Mouse (Mus musculus): ENCODE data around the gene Rpl11. TPM values are rescaled to one million over a fixed set of nuclear protein-coding genes. Genes with fewer than 3 reads are reported as not detected.
"Not testable (repeated sequence)": the region's sequence is repeated elsewhere in the genome, so short reads cannot be mapped to it uniquely, and the experiment has no call there.

The Rpl11 gene
- polyA plus RNA-seq, 1 experiment from 2014 or later, result 211 TPM

GRCm38 (mm10) chr4:136078649-136079048 is 25.4 kb upstream of the Rpl11 start:
- WGBS, result 43% methylated on average over 2 of the region's 2 CpGs
- H3K4me2 ChIP-seq (ENCODE audit: low read depth, low read length), result no peak overlapping the region
- no peaks in the 10 kb centered on the region for H3K36me3 ChIP-seq (ENCODE audit: control insufficient read depth, insufficient read depth)
- H3K4me3 ChIP-seq (ENCODE audit: low read length), result no peak overlapping the region
- no peak for ATAC-seq (replicated peaks; ENCODE audit: extremely low read depth, insufficient read depth, low FRiP score)
- H3K9ac ChIP-seq (ENCODE audit: low read length), result no peak overlapping the region
- H3K27me3 ChIP-seq (ENCODE audit: control insufficient read depth, insufficient read depth, low read length), result peaks cover 28% of the 10 kb centered on the region
- no peak overlapping the region for H3K27ac ChIP-seq (ENCODE audit: low read length)
- H3K4me1 ChIP-seq (ENCODE audit: control insufficient read depth, insufficient read depth, low read length), result peaks cover 8% of the 10 kb centered on the region; the same call in 1 of the 2 replicates
- H3K9me3 ChIP-seq (replicated peaks; ENCODE audit: control insufficient read depth, low read length), result no peaks in the 10 kb centered on the region

GRCm38 (mm10) chr4:136076776-136077538 is 23.7 kb upstream of the Rpl11 start:
- Histone ChIP-seq H3K4me1 (ENCODE audit: control insufficient read depth, insufficient read depth, low read length) (peaks cover 6% of the 10 kb centered on the region; the same call in 1 of the 2 replicates), H3K9me3 (replicated peaks; ENCODE audit: control insufficient read depth, low read length) (no peaks in the 10 kb centered on the region), H3K4me3 (ENCODE audit: low read length) (no peak overlapping the region), H3K27ac (ENCODE audit: low read length) (no peak overlapping the region), H3K4me2 (ENCODE audit: low read depth, low read length) (no peak overlapping the region), H3K36me3 (ENCODE audit: control insufficient read depth, insufficient read depth) (no peaks in the 10 kb centered on the region), H3K27me3 (ENCODE audit: control insufficient read depth, insufficient read depth, low read length) (peaks cover 22% of the 10 kb centered on the region), H3K9ac (ENCODE audit: low read length) (no peak overlapping the region)
- ATAC-seq (replicated peaks; ENCODE audit: extremely low read depth, insufficient read depth, low FRiP score), result no peak
- 59% methylated on average over 14 of the region's 15 CpGs for WGBS

GRCm38 (mm10) chr4:136071178-136071714 is 18.0 kb upstream of the Rpl11 start:
- no peak overlapping the region for H3K27ac ChIP-seq (ENCODE audit: low read length)

GRCm38 (mm10) chr4:136070592-136070991 is 17.4 kb upstream of the Rpl11 start:
- Histone ChIP-seq H3K4me3 (ENCODE audit: low read length) (no peak overlapping the region), H3K27ac (ENCODE audit: low read length) (peak overlapping the region; percentile 14; the same call in 1 of the 2 replicates), H3K36me3 (ENCODE audit: control insufficient read depth, insufficient read depth) (no peaks in the 10 kb centered on the region), H3K4me2 (ENCODE audit: low read depth, low read length) (no peak overlapping the region; the same call in 1 of the 2 replicates), H3K4me1 (ENCODE audit: control insufficient read depth, insufficient read depth, low read length) (peaks cover 9% of the 10 kb centered on the region), H3K9me3 (replicated peaks; ENCODE audit: control insufficient read depth, low read length) (no peaks in the 10 kb centered on the region), H3K9ac (ENCODE audit: low read length) (no peak overlapping the region), H3K27me3 (ENCODE audit: control insufficient read depth, insufficient read depth, low read length) (peaks cover 3% of the 10 kb centered on the region; the same call in 1 of the 2 replicates)
- ATAC-seq (replicated peaks; ENCODE audit: extremely low read depth, insufficient read depth, low FRiP score), result 0 out of 2 replicates have a peak, but pooled peaks have one; percentile 7
- 49% methylated on average over 6 of the region's 6 CpGs for WGBS

More at GRCm38 (mm10) chr4:136071178-136071714, 18.0 kb upstream of the Rpl11 start:
- Histone ChIP-seq H3K4me2 (ENCODE audit: low read depth, low read length) (peak overlapping the region; percentile 45), H3K4me3 (ENCODE audit: low read length) (peak overlapping the region; percentile 14; the same call in 1 of the 2 replicates), H3K9ac (ENCODE audit: low read length) (no peak overlapping the region; the same call in 1 of the 2 replicates), H3K9me3 (replicated peaks; ENCODE audit: control insufficient read depth, low read length) (no peaks in the 10 kb centered on the region), H3K36me3 (ENCODE audit: control insufficient read depth, insufficient read depth) (no peaks in the 10 kb centered on the region), H3K27me3 (ENCODE audit: control insufficient read depth, insufficient read depth, low read length) (peaks cover 3% of the 10 kb centered on the region; the same call in 1 of the 2 replicates), H3K4me1 (ENCODE audit: control insufficient read depth, insufficient read depth, low read length) (peaks cover 9% of the 10 kb centered on the region)
- peak; percentile 71 for ATAC-seq (replicated peaks; ENCODE audit: extremely low read depth, insufficient read depth, low FRiP score)
- WGBS, result 6% methylated on average over 15 of the region's 15 CpGs

GRCm38 (mm10) chr4:136069954-136070353 is 16.7 kb upstream of the Rpl11 start:
- Histone ChIP-seq H3K4me2 (ENCODE audit: low read depth, low read length) (peak overlapping the region; percentile 24; the same call in 1 of the 2 replicates), H3K27ac (ENCODE audit: low read length) (no peak overlapping the region), H3K9ac (ENCODE audit: low read length) (peak overlapping the region; percentile 34; the same call in 1 of the 2 replicates), H3K27me3 (ENCODE audit: control insufficient read depth, insufficient read depth, low read length) (peaks cover 3% of the 10 kb centered on the region; the same call in 1 of the 2 replicates), H3K4me1 (ENCODE audit: control insufficient read depth, insufficient read depth, low read length) (peaks cover 9% of the 10 kb centered on the region), H3K4me3 (ENCODE audit: low read length) (no peak overlapping the region), H3K36me3 (ENCODE audit: control insufficient read depth, insufficient read depth) (no peaks in the 10 kb centered on the region), H3K9me3 (replicated peaks; ENCODE audit: control insufficient read depth, low read length) (no peaks in the 10 kb centered on the region)
- ATAC-seq (replicated peaks; ENCODE audit: extremely low read depth, insufficient read depth, low FRiP score), result peak; percentile 69
- 1% methylated on average over 18 of the region's 18 CpGs for WGBS

- 45% methylated on average over 4 of the region's 4 CpGs for WGBS
- no peak for ATAC-seq (replicated peaks; ENCODE audit: extremely low read depth, insufficient read depth, low FRiP score)
- no peak overlapping the region for H3K4me3 ChIP-seq (ENCODE audit: low read length)
- no peak overlapping the region for H3K4me2 ChIP-seq (ENCODE audit: low read depth, low read length)
- peaks cover 3% of the 10 kb centered on the region; the same call in 1 of the 2 replicates for H3K27me3 ChIP-seq (ENCODE audit: control insufficient read depth, insufficient read depth, low read length)
- H3K27ac ChIP-seq (ENCODE audit: low read length), result no peak overlapping the region
- H3K36me3 ChIP-seq (ENCODE audit: control insufficient read depth, insufficient read depth), result no peaks in the 10 kb centered on the region
- H3K9ac ChIP-seq (ENCODE audit: low read length), result no peak overlapping the region
- no peaks in the 10 kb centered on the region for H3K9me3 ChIP-seq (replicated peaks; ENCODE audit: control insufficient read depth, low read length)
- peaks cover 9% of the 10 kb centered on the region for H3K4me1 ChIP-seq (ENCODE audit: control insufficient read depth, insufficient read depth, low read length)
These were observed 16.1 kb upstream of the Rpl11 start for GRCm38 (mm10) chr4:136069313-136069712.

GRCm38 (mm10) chr4:136063143-136063542 is 9.9 kb upstream of the Rpl11 start:
- H3K9ac ChIP-seq (ENCODE audit: low read length), result no peak overlapping the region
- no peaks in the 10 kb centered on the region for H3K4me1 ChIP-seq (ENCODE audit: control insufficient read depth, insufficient read depth, low read length)
- H3K4me2 ChIP-seq (ENCODE audit: low read depth, low read length), result no peak overlapping the region
- no peaks in the 10 kb centered on the region for H3K27me3 ChIP-seq (ENCODE audit: control insufficient read depth, insufficient read depth, low read length)
- H3K9me3 ChIP-seq (replicated peaks; ENCODE audit: control insufficient read depth, low read length), result 0 out of 2 replicates have a peak, but pooled peaks cover 3% of the 10 kb centered on the region
- 89% methylated on average over 4 of the region's 4 CpGs for WGBS
- H3K27ac ChIP-seq (ENCODE audit: low read length), result no peak overlapping the region
- ATAC-seq (replicated peaks; ENCODE audit: extremely low read depth, insufficient read depth, low FRiP score), result no peak
- no peaks in the 10 kb centered on the region for H3K36me3 ChIP-seq (ENCODE audit: control insufficient read depth, insufficient read depth)
- H3K4me3 ChIP-seq (ENCODE audit: low read length), result no peak overlapping the region

- not testable (repeated sequence) for H3K27me3 ChIP-seq (ENCODE audit: control insufficient read depth, insufficient read depth, low read length); H3K9me3 ChIP-seq (replicated peaks; ENCODE audit: control insufficient read depth, low read length); H3K36me3 ChIP-seq (ENCODE audit: control insufficient read depth, insufficient read depth); H3K4me3 ChIP-seq (ENCODE audit: low read length); ATAC-seq (replicated peaks; ENCODE audit: extremely low read depth, insufficient read depth, low FRiP score); H3K27ac ChIP-seq (ENCODE audit: low read length); H3K4me1 ChIP-seq (ENCODE audit: control insufficient read depth, insufficient read depth, low read length); H3K9ac ChIP-seq (ENCODE audit: low read length); H3K4me2 ChIP-seq (ENCODE audit: low read depth, low read length)
- WGBS, result 51% methylated on average over 8 of the region's 9 CpGs
These were observed 6.7 kb upstream of the Rpl11 start for GRCm38 (mm10) chr4:136059800-136060488.
